Mouse (Mus musculus) ES-CJ7 (cell line): Measurements from ENCODE around the gene Fam69a.
"Not testable (repeated sequence)": the region's sequence is repeated elsewhere in the genome, so short reads cannot be mapped to it uniquely, and the experiment has no call there.

Experiments used
- DNase-seq: peaks from one replicate; pipeline ENCODE4 v3.0.0; 2011; ENCODE audit warnings: low read depth, low spot score

Fam69a gene

GRCm38 (mm10) chr5:107982016-107982415 is 4.9 kb downstream of the Fam69a start:
- DNase-seq: no peak

DNA sequence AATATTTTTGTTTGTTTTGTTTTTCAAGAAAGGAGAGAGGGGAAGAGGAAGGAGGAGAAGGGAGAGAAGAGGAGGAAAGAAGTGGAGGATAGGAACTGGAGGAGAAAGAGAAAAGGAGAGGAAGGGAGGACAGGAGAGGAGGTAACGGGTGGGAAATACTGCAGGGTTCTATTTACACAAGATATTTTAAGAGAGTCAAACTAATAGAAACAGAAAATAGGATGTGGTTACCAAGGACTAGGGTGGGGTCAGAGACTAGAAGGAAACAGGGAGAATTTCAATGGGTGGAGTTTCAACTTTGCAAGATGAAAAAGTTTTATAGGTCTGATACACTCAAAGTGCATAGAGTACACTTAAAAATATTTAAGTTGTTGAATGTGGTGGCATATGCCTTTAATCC is 7.0 kb downstream of the Fam69a start:
- DNase-seq: no peak

DNA sequence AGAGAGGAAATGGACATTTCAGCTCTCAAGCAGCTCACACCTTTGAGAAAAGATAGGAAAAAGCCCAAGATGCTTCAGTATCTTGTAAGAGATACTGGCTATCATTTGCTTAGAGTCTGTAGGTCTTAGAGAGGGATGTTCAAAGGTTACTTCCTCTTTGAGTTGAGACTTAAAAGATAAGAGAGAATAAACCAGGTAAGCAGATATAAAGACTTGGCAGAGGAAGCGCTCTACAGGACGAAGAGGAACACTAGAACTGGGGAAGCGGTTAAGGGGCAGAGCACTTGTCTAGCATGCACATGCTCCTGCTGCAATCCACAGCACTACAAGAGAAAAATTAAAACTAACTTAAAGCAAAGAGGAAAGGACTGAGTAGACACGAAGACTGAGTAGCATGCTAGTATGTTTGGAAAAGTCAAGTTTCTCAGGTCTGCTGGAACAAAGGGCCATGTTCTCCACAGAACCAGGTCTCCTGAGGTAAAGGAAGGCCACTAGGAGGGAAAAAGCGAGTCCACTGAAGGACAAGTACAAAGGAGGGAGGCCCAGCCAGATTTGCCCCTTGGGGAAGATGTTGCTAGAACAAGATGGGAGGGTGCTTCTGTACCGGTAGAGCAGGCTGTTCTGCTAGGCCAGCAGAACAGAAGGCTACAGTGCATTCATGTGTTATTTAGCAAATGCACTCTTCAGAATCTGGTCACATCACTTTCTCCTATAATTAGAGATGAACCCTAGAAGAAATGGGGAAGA is 8.4 kb downstream of the Fam69a start:
- no peak for DNase-seq

DNA sequence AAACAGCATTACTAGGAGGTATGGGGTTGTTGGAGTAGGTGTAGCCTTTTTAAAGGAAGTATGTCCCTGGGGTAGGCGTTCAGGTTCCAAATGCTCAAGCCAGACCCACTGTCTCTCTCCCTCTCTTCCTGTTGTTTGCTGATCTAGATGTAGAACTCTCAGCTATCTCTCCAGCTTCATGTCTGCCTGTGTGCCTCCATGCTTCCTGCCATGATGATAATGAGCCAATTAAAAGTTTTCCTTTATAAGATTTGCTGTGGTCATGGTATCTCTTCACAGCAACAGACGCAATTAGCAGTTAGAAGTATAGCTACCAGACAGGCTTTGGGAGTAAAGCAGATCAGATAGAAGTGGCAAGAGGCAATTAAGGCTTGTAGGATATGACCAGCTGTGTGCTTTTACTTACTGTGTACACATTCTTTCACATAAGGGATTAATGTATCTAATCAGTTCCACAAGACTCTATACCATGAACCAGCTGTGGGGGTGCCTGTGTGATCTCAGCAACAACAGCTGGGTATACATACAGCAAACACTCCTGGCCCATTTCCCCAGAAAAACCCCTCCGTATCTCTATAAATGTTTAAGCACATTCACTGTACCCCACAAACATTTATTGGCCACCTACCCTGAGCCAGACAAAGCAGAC is 9.1 kb downstream of the Fam69a start:
- DNase-seq: no peak

- DNase-seq: no peak
Observed at GRCm38 (mm10) chr5:107973310-107973709, 13.6 kb downstream of the Fam69a start.

DNA sequence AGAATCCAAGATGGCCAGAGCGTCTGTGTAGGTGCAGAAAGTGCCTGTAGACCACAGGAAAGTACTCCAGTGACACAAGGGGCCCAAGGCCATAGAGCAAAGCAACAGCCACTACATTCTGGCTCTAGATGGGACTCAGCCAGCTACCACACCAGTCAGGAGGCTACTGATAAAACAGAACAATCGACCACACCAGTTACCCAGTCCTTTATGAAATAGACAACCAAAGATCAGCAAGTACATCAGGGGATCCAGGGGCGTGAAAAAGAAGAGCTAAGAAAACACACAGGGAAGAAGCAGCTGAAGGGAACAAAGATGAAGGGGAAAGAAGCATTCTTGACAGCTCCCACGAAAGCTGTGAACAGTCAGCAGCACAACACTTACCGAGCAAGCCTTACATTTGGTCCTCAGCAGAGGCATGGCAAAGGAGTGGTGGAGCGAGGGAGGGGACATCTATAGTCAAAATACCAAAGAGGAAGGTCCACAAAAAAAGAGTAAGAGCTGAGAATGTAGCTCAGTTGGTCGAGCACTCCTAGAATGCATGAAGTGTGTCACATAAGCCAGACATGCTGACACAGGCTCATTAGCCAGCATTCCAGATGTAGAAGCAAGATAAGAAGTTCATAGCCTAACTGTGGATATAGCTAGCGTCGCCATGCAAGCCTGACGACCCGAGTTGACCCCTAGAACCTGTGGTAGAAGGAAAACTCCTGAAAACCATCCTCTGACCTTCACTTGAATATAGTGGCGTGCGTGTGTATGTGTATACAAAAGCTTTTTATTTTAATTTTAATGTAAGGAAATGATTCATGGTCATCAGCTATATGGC is 14.2 kb downstream of the Fam69a start:
- DNase-seq: no peak

DNA sequence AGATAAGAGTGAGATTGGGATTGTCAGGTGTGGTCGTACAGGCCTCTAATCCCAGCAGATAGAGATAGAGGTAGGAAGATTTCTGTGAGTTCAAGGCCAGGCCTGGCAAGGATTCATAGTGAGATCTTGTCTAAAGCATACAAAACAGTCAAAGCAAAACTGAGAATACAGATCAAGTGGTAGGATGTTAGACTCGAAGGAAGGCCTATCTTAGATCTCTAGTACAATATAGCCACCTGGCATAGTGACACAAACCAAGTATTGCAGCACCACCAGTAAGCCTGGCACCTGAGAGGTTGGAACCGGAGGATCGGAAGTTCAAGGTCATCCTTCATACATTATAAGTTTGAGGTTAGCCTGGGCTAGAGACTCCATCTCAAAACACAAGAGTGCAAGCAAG is 15.8 kb downstream of the Fam69a start:
- no peak for DNase-seq

DNA sequence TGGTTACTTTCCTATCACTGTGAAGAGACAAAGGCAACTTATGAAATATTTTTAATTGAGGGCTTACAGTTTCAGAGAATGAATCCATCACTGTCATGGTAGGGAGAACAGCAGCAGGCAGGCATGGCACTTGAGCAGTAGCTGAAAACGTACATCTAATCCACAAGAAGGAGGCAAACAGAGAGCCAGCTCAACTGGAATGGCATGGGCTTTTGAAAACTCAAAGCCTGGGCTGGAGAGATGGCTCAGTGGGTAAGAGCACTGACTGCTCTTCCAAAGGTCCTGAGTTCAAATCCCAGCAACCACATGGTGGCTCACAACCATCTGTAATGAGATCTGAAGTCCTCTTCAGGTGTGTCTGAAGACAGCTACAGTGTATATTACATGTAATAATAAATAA is 17.1 kb downstream of the Fam69a start:
- DNase-seq: not testable (repeated sequence)

DNA sequence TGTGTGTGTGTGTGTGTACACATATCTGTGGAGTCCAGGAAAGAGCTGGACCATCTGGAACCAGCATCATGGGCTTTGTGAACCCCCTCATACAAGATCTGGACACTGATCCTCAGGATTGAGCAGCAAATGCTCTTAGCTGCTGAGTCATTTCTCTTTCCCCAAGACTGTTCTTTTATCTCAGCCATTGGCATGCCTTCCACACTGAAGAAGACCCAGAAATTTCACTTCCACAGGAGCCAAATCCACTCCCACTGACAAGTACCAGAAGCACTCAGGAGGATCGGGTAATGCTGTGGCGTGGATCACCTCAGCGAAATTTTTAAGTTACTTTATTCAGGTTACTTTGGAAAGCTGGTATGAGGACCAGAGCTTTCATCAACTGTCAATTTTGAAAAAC is 18.8 kb downstream of the Fam69a start:
- no peak for DNase-seq

- DNase-seq: no peak
Observed at GRCm38 (mm10) chr5:107966841-107967457, 19.9 kb downstream of the Fam69a start.

- no peak for DNase-seq
Observed at GRCm38 (mm10) chr5:107966156-107966555, 20.7 kb downstream of the Fam69a start.

- no peak for DNase-seq
Observed at GRCm38 (mm10) chr5:107965355-107965991, 21.4 kb downstream of the Fam69a start.

- no peak for DNase-seq
Observed at GRCm38 (mm10) chr5:107964031-107964758, 22.7 kb downstream of the Fam69a start.

DNA sequence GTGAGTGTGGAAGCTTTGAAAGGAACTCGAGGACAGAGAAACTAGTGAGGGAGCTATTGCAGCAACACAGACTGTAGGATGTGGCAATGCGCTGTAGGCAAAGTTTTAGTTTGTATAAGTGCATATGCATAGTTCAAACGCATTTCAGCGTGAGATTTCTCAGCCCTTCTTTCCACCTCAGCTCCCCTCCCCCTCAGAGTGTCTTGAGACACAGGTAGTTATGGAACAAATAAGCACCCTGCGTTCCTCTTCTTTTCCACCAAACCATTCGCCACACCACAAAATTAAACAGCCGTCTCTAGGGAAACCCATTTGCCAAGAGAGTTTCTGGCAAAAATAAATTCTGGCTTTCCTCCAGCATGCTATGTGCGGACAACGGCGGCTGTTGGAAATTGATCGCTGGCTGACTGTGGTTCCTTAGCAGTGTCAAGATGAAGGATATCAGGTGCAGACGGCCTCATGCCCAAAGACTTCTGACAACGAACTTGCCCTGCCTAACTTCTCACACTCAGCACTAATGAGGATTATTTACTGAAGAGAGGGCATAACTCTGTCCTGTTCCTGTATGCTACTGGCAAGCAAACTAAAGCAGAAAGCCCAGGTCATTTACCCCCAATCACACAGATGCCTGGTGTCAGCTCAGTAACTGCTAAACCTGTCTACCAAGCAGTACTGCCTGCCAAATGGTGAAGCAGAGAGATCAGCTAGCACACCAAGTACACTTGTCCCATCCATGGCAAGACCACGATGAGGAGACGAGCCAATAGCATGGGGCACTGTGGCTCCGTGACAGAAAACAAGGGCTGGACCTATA is 25.2 kb downstream of the Fam69a start:
- DNase-seq: no peak

- DNase-seq: peak; percentile 23
Observed at GRCm38 (mm10) chr5:107960532-107961202, 26.2 kb downstream of the Fam69a start.

DNA sequence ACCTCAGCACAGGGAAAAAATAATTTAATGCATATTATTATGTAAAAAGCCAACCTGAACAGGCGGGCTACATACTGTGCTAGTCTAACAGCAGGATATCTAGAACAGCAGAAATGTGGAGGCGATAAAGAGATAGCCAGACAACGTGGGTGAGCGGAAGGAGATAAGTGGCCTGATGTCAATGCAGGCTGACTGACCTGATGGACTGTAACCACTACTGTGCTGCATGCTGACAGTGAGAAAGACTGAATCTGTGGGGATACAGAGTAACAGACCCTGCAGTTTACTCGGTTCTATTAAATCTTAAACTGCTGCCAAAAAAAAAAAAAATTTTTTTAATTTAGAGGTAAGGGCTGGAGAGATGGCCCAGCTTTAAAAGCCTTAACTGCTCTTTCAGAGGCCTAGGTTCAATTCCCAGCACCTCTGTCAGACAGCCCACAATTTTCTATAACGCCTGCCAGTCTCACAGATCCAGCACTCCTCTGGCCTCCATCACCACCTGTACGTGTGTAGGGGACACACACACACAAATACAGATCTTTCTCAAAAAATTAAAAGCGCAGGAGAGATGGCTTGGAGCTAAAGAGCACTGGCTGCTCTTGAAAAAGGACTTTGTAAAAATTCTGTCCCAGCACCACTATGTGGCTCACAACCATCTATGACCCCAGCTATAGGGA is 27.1 kb downstream of the Fam69a start:
- DNase-seq: no peak

GRCm38 (mm10) chr5:107950643-107951042 is 36.2 kb downstream of the Fam69a start:
- no peak for DNase-seq

DNA sequence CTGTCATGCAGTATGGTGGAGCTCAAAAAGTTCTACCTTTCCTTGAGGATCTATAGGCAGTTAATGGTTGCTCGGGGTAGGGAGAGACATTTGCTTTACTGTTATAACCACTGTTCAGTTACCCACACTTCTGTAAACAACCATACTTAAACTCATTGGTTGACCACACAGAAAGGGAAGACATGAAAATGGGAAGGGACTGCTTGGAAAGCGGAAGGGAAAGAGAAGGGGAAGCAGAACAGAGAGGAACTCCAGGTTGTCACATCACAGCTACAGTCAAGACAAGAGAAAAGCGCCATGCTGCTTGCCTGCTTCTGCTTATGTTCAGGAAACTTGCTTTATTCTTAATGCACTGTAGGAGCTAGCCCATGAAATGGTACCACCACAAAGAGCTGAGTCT is 37.3 kb downstream of the Fam69a start:
- no peak for DNase-seq

- DNase-seq: no peak
Observed at GRCm38 (mm10) chr5:107948899-107949298, 38.0 kb downstream of the Fam69a start.
